Mouse (Mus musculus) hindbrain, embryonic 16.5 days (tissue): ENCODE measurements at regions not wholly inside any gene's neighbourhood (a gene's known extent, or its start where the extent isn't known, plus 50 kb on each side); places are given as distances from the start of the nearest gene placed in this dataset.

Experiments used
- ATAC-seq: fragments of 200-750 bp; cut with Nextera tagmentation; 2 replicates; pipeline ENCODE4 v1.8.0; 2017; ENCODE audit warnings: moderate TSS enrichment, moderate library complexity
- H3K27ac ChIP-seq: fragments of 300-500 bp; sonication (generic); 2 replicates; pipeline ENCODE4 v1.5.1; 2014; ENCODE audit warnings: low read depth, mild to moderate bottlenecking, control low read depth, low read length, moderate library complexity
- H3K27me3 ChIP-seq: fragments of 300-500 bp; sonication (generic); replicated peaks from 2 replicates; pipeline ENCODE4 v1.6.1; 2014; ENCODE audit warnings: low read length; ENCODE audit not compliant: control insufficient read depth, insufficient read depth
- H3K36me3 ChIP-seq: fragments of 300-500 bp; sonication (generic); 2 replicates; pipeline ENCODE4 v1.6.1; 2014; ENCODE audit warnings: mild to moderate bottlenecking, low read length, moderate library complexity, mixed read lengths; ENCODE audit not compliant: control insufficient read depth, insufficient read depth
- H3K4me1 ChIP-seq: fragments of 300-500 bp; sonication (generic); 2 replicates; pipeline ENCODE4 v1.6.1; 2014; ENCODE audit warnings: low read depth, low read length; ENCODE audit not compliant: control insufficient read depth, insufficient read depth
- H3K4me2 ChIP-seq: fragments of 300-500 bp; sonication (generic); 2 replicates; pipeline ENCODE4 v1.6.1; 2014; ENCODE audit warnings: mild to moderate bottlenecking, low read length, control low read depth, moderate library complexity
- H3K4me3 ChIP-seq: fragments of 300-500 bp; sonication (generic); 2 replicates; pipeline ENCODE4 v1.5.1; 2014; ENCODE audit warnings: mild to moderate bottlenecking, low read length, control low read depth, moderate library complexity
- H3K9ac ChIP-seq: fragments of 300-500 bp; sonication (generic); 2 replicates; pipeline ENCODE4 v1.6.1; 2014; ENCODE audit warnings: low read depth, mild to moderate bottlenecking, control low read depth, low read length, moderate library complexity
- H3K9me3 ChIP-seq: fragments of 300-500 bp; sonication (generic); 2 replicates; pipeline ENCODE4 v1.6.1; 2014; ENCODE audit warnings: mild to moderate bottlenecking, low read length, moderate library complexity; ENCODE audit not compliant: control insufficient read depth
- WGBS: fragments of 180-500 bp; shearing (Covaris S2); extraction: QIAGEN DNeasy Blood & Tissue Kit; methylation state at CpG from one replicate; pipeline ENCODE4 v1.1.7; 2014; 5-methylcytosine and 5-hydroxymethylcytosine counted together

- Histone ChIP-seq H3K4me2 (no peak overlapping the region), H3K4me3 (no peak overlapping the region), H3K9me3 (peaks cover 6% of the 10 kb centered on the region), H3K36me3 (no peaks in the 10 kb centered on the region), H3K27ac (no peak overlapping the region), H3K27me3 (no peaks in the 10 kb centered on the region), H3K4me1 (no peaks in the 10 kb centered on the region), H3K9ac (no peak overlapping the region)
- WGBS, result 56% methylated on average over 6 of the region's 6 CpGs
- ATAC-seq, result no peak
Observed at GRCm38 (mm10) chr10:84081673-84082072, 358.7 kb downstream of the Nuak1 start.

GRCm38 (mm10) chr10:84087528-84087927 is 352.9 kb downstream of the Nuak1 start:
- no peaks in the 10 kb centered on the region for H3K4me1 ChIP-seq
- H3K9me3 ChIP-seq, result no peaks in the 10 kb centered on the region
- 89% methylated on average over 5 of the region's 5 CpGs for whole genome bisulfite sequencing
- H3K27ac ChIP-seq, result no peak overlapping the region
- no peak overlapping the region for H3K9ac ChIP-seq
- no peaks in the 10 kb centered on the region for H3K27me3 ChIP-seq
- no peak overlapping the region for H3K4me3 ChIP-seq
- no peak for ATAC-seq
- no peak overlapping the region for H3K4me2 ChIP-seq
- no peaks in the 10 kb centered on the region for H3K36me3 ChIP-seq

- Histone ChIP-seq H3K4me1 (no peaks in the 10 kb centered on the region), H3K4me2 (no peak overlapping the region), H3K36me3 (no peaks in the 10 kb centered on the region), H3K4me3 (no peak overlapping the region), H3K27me3 (no peaks in the 10 kb centered on the region), H3K9ac (no peak overlapping the region), H3K27ac (no peak overlapping the region), H3K9me3 (no peaks in the 10 kb centered on the region)
- ATAC-seq, result no peak
- 96% methylated on average over 3 of the region's 3 CpGs for WGBS
Observed at GRCm38 (mm10) chr10:84087929-84088328, 352.5 kb downstream of the Nuak1 start.

DNA sequence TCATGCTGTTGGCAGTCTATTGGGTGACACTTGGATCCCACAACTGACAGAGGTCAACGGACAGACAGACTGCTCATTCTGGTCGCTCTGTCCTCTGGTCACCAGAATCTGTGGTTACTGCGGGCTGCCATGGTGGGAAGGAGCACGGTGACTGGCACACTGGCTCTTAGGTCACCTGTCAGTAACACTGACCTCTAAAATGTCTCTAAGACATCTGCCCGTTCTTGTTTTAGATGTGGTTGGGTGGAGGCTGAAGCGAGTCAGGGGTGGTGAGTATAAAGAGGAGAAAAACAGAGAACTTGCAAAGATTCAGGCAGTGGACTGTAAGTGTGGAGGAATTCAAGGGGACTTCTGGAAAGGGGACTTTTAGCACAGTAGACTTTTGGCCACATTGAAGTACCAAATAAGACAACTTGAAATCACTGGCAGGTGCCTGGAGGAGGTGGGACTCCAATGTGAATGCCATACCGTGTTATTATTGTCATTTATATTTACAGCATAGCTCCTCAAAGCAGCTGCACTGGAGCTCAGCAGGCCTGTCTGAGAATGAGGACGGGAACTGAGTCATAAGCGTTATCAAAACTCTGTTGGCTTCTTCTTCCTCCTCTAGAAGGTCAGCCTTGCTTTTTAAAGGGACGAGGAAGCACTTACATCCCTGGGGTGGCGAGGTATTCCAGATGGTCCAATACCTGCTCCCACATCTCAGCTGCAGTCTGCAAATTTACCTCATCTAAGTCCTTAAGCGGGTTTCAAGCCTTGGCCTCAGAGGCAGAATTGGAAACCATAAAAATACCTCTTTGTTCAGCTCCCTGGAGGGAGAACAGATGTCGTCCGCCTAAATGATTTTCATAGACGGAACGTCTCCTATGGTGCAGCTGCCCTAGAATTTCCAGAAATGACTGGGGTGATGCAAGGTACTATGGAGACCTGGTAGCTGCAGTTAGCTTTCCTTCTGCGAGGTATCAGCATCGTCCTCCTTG is 351.3 kb downstream of the Nuak1 start:
- no peak overlapping the region for H3K9ac ChIP-seq
- H3K36me3 ChIP-seq, result no peaks in the 10 kb centered on the region
- H3K4me2 ChIP-seq, result no peak overlapping the region
- H3K4me1 ChIP-seq, result no peaks in the 10 kb centered on the region
- no peaks in the 10 kb centered on the region for H3K27me3 ChIP-seq
- no peak for ATAC-seq
- WGBS, result 73% methylated on average over 18 of the region's 18 CpGs
- H3K9me3 ChIP-seq, result no peaks in the 10 kb centered on the region
- no peak overlapping the region for H3K4me3 ChIP-seq
- H3K27ac ChIP-seq, result no peak overlapping the region

- no peak overlapping the region for H3K4me3 ChIP-seq
- ATAC-seq, result no peak
- H3K27me3 ChIP-seq, result no peaks in the 10 kb centered on the region
- H3K4me2 ChIP-seq, result no peak overlapping the region
- no peak overlapping the region for H3K9ac ChIP-seq
- H3K27ac ChIP-seq, result no peak overlapping the region
- no peaks in the 10 kb centered on the region for H3K9me3 ChIP-seq
- 85% methylated on average over 4 of the region's 4 CpGs for WGBS
- H3K36me3 ChIP-seq, result no peaks in the 10 kb centered on the region
- no peaks in the 10 kb centered on the region for H3K4me1 ChIP-seq
Observed at GRCm38 (mm10) chr10:84093919-84094318, 346.5 kb downstream of the Nuak1 start.

DNA sequence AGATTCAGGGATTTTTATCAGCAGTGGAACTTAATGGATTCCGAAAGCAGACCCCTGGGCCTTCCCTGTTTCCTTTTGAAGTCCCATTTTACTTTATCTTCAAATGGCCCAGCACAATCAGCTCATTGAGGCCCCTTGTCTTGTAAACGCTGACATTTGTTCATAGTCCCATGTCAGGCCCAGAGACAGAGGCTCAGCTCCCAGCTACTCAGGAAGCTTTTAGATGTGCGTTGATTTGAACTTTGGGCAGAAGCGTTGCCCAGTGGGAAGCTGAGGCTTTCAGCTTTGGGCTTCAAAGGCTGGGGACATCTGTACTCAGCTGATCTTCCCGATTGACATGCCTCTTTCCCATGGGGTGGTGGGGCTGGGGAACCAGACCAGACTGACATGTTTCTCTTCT is 343.2 kb downstream of the Nuak1 start:
- 33% methylated on average over 5 of the region's 5 CpGs for WGBS
- ATAC-seq, result no peak
- H3K4me3 ChIP-seq, result no peak overlapping the region

GRCm38 (mm10) chr10:84103985-84104384 is 336.4 kb downstream of the Nuak1 start:
- Histone ChIP-seq H3K27me3 (no peaks in the 10 kb centered on the region), H3K4me1 (no peaks in the 10 kb centered on the region), H3K27ac (no peak overlapping the region), H3K9ac (no peak overlapping the region), H3K36me3 (no peaks in the 10 kb centered on the region), H3K9me3 (no peaks in the 10 kb centered on the region), H3K4me2 (no peak overlapping the region), H3K4me3 (no peak overlapping the region)
- ATAC-seq, result no peak
- whole genome bisulfite sequencing, result 72% methylated on average over 7 of the region's 7 CpGs

More for the DNA sequence above, 343.2 kb downstream of the Nuak1 start:
- Histone ChIP-seq H3K27me3 (no peaks in the 10 kb centered on the region), H3K36me3 (no peaks in the 10 kb centered on the region), H3K27ac (no peak overlapping the region), H3K4me1 (no peaks in the 10 kb centered on the region), H3K4me2 (no peak overlapping the region), H3K9me3 (no peaks in the 10 kb centered on the region), H3K9ac (no peak overlapping the region)

GRCm38 (mm10) chr10:84104556-84104955 is 335.8 kb downstream of the Nuak1 start:
- Histone ChIP-seq H3K9me3 (no peaks in the 10 kb centered on the region), H3K4me3 (no peak overlapping the region), H3K27me3 (no peaks in the 10 kb centered on the region), H3K36me3 (no peaks in the 10 kb centered on the region), H3K4me2 (no peak overlapping the region), H3K27ac (no peak overlapping the region), H3K4me1 (no peaks in the 10 kb centered on the region), H3K9ac (no peak overlapping the region)
- no peak for ATAC-seq
- 84% methylated on average over 6 of the region's 6 CpGs for WGBS

- no peak overlapping the region for H3K4me3 ChIP-seq
- no peaks in the 10 kb centered on the region for H3K36me3 ChIP-seq
- H3K27ac ChIP-seq, result no peak overlapping the region
- no peak overlapping the region for H3K4me2 ChIP-seq
- no peak for ATAC-seq
- WGBS, result 69% methylated on average over 7 of the region's 7 CpGs
- H3K9me3 ChIP-seq, result no peaks in the 10 kb centered on the region
- H3K4me1 ChIP-seq, result no peaks in the 10 kb centered on the region
- no peak overlapping the region for H3K9ac ChIP-seq
- no peaks in the 10 kb centered on the region for H3K27me3 ChIP-seq
Observed at GRCm38 (mm10) chr10:84109680-84110371, 330.6 kb downstream of the Nuak1 start.
